Mouse (Mus musculus) forebrain, embryonic 12.5 days (tissue): ENCODE measurements around the gene Ssc4d. TPM values are rescaled to one million over a fixed set of nuclear protein-coding genes. Genes with fewer than 3 reads are reported as not detected.
A peak's percentile ranks its signal among the peaks of the same experiment; 100 is the strongest.

Source experiments
- ATAC-seq: fragments of 200-750 bp; cut with Nextera tagmentation; 2 replicates; pipeline ENCODE4 v1.8.0; 2017; ENCODE audit warnings: moderate TSS enrichment; ENCODE audit not compliant: low FRiP score
- H3K27ac ChIP-seq: fragments of 300-500 bp; sonication (generic); 2 replicates; pipeline ENCODE4 v1.5.1; 2016; ENCODE audit warnings: mild to moderate bottlenecking
- H3K27me3 ChIP-seq: fragments of 300-500 bp; sonication (generic); 2 replicates; pipeline ENCODE4 v1.6.1; 2016; ENCODE audit warnings: mild to moderate bottlenecking
- H3K36me3 ChIP-seq: fragments of 300-500 bp; sonication (generic); replicated peaks from 2 replicates; pipeline ENCODE4 v1.6.1; 2016; ENCODE audit warnings: mild to moderate bottlenecking
- H3K4me1 ChIP-seq: fragments of 300-500 bp; sonication (generic); 2 replicates; pipeline ENCODE4 v1.6.1; 2016
- H3K4me2 ChIP-seq: fragments of 300-500 bp; sonication (generic); 2 replicates; pipeline ENCODE4 v1.6.1; 2016; ENCODE audit warnings: mild to moderate bottlenecking, moderate library complexity
- H3K4me3 ChIP-seq: fragments of 300-500 bp; sonication (generic); replicated peaks from 2 replicates; pipeline ENCODE4 v1.5.1; 2016; ENCODE audit warnings: mild to moderate bottlenecking
- H3K9ac ChIP-seq: fragments of 300-500 bp; sonication (generic); 2 replicates; pipeline ENCODE4 v1.6.1; 2016; ENCODE audit warnings: mild to moderate bottlenecking
- H3K9me3 ChIP-seq: fragments of 300-500 bp; sonication (generic); 2 replicates; pipeline ENCODE4 v1.6.1; 2016
- WGBS: fragments of 180-500 bp; shearing (Covaris S2); methylation state at CpG from one replicate; pipeline ENCODE4 v1.1.7; 2016; 5-methylcytosine and 5-hydroxymethylcytosine counted together
- polyA plus RNA-seq: library from polyadenylated mRNA; unstranded; fragments of >200 nt; fragmentation: Nextera tagmentation; extraction: Ambion mirVana; gene quantifications from 2 replicates; pipeline ENCODE4 v1.2.1, GENCODE M21; 2016

Gene Ssc4d
- polyA plus RNA-seq, 1 experiment from 2014 or later = 1.1 TPM

- Histone ChIP-seq H3K27ac (peak overlapping the region; percentile 98), H3K4me2 (peak overlapping the region; percentile 65), H3K4me1 (peaks cover 38% of the 10 kb centered on the region), H3K4me3 (peak overlapping the region; percentile 92), H3K9ac (peak overlapping the region; percentile 97), H3K27me3 (no peaks in the 10 kb centered on the region), H3K36me3 (peaks cover 34% of the 10 kb centered on the region), H3K9me3 (no peaks in the 10 kb centered on the region)
- WGBS = 0% methylated on average over 31 of the region's 35 CpGs
- ATAC-seq = peak; percentile 76
Measured at GRCm38 (mm10) chr5:135933900-135934441, 40.4 kb downstream of the Ssc4d start.

DNA sequence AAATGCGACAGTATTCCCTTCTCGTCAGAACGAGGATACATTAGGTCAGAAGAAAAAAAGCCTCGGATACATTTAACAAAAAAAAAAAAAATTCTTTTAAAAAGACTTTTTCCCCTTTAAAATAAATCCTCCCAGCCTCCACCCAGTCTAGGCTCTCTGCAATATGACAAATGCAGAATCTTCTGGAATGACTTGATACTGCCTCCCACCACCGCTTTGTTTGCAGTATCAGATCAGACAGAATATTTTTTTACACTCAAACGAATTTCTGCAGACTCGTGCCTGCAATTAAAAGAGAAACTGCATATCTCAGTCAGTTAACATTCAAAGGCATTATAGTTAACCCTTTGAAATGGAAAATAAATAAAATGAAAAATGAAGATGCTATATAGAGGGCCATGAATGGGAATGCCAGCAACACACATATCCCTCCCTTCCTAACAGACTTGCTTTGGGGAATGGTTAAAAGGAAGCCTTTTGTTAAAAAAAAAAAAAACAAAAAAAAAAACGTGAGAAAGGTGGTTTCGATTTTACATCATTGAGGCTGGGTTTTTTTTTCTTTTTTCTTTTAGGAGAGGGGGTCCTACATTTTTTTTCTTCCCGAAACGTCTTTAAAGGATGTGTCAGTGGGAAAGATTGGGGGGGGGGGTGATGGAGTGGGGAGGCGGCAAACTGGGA lies 41.0 kb downstream of the Ssc4d start:
- Histone ChIP-seq H3K9ac (peak overlapping the region; percentile 97), H3K36me3 (peaks cover 39% of the 10 kb centered on the region), H3K27ac (peak overlapping the region; percentile 98), H3K9me3 (no peaks in the 10 kb centered on the region), H3K4me3 (peak overlapping the region; percentile 92), H3K4me2 (peak overlapping the region; percentile 65), H3K4me1 (peaks cover 38% of the 10 kb centered on the region), H3K27me3 (no peaks in the 10 kb centered on the region)
- no peak for ATAC-seq
- 14% methylated on average over 12 of the region's 12 CpGs for WGBS

- peaks cover 47% of the 10 kb centered on the region for H3K36me3 ChIP-seq
- no peaks in the 10 kb centered on the region for H3K27me3 ChIP-seq
- ATAC-seq = no peak
- WGBS = 82% methylated on average over 2 of the region's 2 CpGs
- H3K9me3 ChIP-seq = no peaks in the 10 kb centered on the region
- peak overlapping the region; percentile 65 for H3K4me2 ChIP-seq
- H3K9ac ChIP-seq = no peak overlapping the region
- no peak overlapping the region for H3K27ac ChIP-seq
- H3K4me1 ChIP-seq = peaks cover 38% of the 10 kb centered on the region
- H3K4me3 ChIP-seq = peak overlapping the region; percentile 92
Measured at GRCm38 (mm10) chr5:135932359-135932758, 42.0 kb downstream of the Ssc4d start.

DNA sequence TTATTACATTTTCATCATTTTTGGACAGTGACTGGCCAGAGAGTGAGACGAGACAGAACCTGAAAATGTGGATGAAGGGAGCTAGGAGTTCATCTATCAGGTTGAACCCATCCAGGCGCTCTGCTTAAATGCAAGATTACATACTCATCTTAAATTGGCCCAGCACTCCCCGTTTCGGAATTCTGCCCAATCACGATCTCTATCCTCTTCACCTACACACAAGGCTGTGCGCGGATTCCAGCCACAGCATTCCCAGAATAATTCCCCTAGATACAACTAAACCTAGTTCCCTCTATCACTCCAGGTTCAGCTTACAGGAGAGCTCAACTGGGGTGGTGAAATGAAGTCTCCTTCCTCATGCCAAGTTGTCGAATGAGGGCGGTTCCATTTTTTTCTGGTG lies 42.8 kb downstream of the Ssc4d start:
- H3K27ac ChIP-seq = no peak overlapping the region

DNA sequence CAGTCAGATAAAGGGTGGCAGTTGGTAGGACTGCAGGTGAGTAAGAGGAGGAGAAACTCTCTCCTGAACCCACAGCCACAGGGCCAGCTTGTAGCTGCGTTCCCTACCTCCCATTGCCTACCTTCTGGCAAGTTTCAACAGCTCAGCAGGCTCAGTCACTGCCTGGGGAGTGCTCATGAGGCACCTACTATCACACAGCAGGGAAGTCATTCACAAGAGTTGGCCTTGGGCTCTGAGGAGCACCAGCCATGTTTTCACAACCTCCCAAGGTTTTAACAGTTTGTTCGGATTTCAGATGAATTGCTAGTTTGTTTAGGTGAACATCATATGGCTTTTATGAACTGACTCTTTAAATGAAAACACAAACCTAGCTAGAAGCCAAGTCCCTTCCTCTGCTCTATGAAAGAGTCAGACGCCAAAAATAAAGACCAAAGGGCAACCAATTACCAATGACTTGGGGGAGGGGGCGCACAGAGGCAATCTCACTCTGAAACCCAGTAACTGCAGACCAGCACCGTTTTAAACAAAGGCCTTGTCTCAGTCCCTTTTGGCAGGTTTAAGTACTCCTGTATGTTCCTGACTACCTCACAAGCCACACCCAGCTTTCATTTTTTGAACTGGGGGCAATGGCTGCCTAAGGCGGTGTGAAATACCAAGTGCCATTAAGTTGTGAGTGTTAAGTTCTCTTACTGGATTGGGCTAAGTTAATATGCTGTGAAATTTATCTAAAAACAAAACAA lies 44.5 kb downstream of the Ssc4d start:
- Histone ChIP-seq H3K27ac (no peak overlapping the region), H3K27me3 (no peaks in the 10 kb centered on the region), H3K36me3 (peaks cover 70% of the 10 kb centered on the region), H3K4me1 (peaks cover 41% of the 10 kb centered on the region), H3K4me3 (no peak overlapping the region), H3K9ac (no peak overlapping the region), H3K4me2 (no peak overlapping the region), H3K9me3 (no peaks in the 10 kb centered on the region)
- no peak for ATAC-seq
- 77% methylated on average over 6 of the region's 6 CpGs for WGBS

More for the DNA sequence above, 42.8 kb downstream of the Ssc4d start:
- H3K9me3 ChIP-seq = no peaks in the 10 kb centered on the region
- H3K4me2 ChIP-seq = peak overlapping the region; percentile 65
- H3K4me3 ChIP-seq = no peak overlapping the region
- no peak overlapping the region for H3K9ac ChIP-seq
- peaks cover 56% of the 10 kb centered on the region for H3K36me3 ChIP-seq
- peaks cover 38% of the 10 kb centered on the region for H3K4me1 ChIP-seq
- ATAC-seq = no peak
- WGBS = 94% methylated on average over 9 of the region's 9 CpGs
- no peaks in the 10 kb centered on the region for H3K27me3 ChIP-seq

DNA sequence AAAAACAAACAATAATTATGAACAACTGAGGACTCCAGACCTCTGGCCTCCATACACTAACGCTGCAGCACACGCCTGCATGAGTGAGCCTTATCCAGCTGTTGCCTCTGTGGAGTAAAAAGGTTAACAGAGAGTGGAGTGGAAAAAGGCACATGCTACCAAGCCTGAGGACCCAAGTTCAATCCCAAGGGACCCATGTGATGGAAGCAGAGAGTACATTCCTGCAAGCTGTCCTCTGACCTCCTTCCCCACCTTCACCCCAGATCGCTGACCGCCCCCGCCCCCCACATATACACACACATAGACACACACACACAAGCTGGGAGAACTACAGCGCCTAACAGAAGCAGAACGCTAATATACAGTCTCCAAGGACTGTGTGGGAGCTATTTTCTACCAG lies 50.4 kb downstream of the Ssc4d start:
- Histone ChIP-seq H3K4me1 (0 out of 2 replicates have a peak, but pooled peaks cover 11% of the 10 kb centered on the region), H3K4me3 (no peak overlapping the region), H3K4me2 (no peak overlapping the region), H3K27me3 (no peaks in the 10 kb centered on the region), H3K27ac (no peak overlapping the region), H3K9ac (no peak overlapping the region), H3K36me3 (peaks cover 93% of the 10 kb centered on the region), H3K9me3 (no peaks in the 10 kb centered on the region)
- no peak for ATAC-seq
- WGBS = 96% methylated on average over 7 of the region's 7 CpGs

GRCm38 (mm10) chr5:135919902-135920301 lies 54.4 kb downstream of the Ssc4d start:
- no peak for ATAC-seq
- WGBS = 92% methylated on average over 3 of the region's 3 CpGs
- H3K27me3 ChIP-seq = no peaks in the 10 kb centered on the region
- H3K36me3 ChIP-seq = peaks cover 94% of the 10 kb centered on the region
- no peak overlapping the region for H3K4me2 ChIP-seq
- H3K27ac ChIP-seq = no peak overlapping the region
- no peaks in the 10 kb centered on the region for H3K9me3 ChIP-seq
- no peak overlapping the region for H3K9ac ChIP-seq
- H3K4me3 ChIP-seq = no peak overlapping the region
- H3K4me1 ChIP-seq = 0 out of 2 replicates have a peak, but pooled peaks cover 1% of the 10 kb centered on the region

DNA sequence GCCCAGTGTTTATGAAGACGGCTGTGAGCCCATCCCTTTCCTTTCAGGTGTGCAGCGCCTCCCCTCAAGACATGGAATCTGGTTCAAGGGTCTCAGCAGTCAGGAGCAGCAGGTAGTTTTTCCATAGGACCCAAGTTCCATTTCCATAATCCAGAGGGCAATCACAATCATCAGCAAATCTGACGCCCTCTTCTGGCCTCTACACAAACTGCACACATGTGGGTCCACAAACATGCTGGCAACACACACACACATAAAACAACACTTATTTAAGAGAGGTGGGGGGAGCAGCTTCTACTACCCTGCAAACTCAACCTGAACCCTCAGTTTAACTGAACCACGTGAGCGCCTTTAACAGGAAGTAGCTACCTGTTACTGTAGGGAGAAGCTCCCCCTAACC lies 55.7 kb downstream of the Ssc4d start:
- WGBS = 94% methylated on average over 5 of the region's 5 CpGs
- Histone ChIP-seq H3K27ac (no peak overlapping the region), H3K27me3 (no peaks in the 10 kb centered on the region), H3K9me3 (no peaks in the 10 kb centered on the region), H3K4me2 (no peak overlapping the region), H3K9ac (no peak overlapping the region), H3K4me3 (no peak overlapping the region), H3K36me3 (peaks cover 91% of the 10 kb centered on the region), H3K4me1 (no peaks in the 10 kb centered on the region)
- ATAC-seq = no peak

DNA sequence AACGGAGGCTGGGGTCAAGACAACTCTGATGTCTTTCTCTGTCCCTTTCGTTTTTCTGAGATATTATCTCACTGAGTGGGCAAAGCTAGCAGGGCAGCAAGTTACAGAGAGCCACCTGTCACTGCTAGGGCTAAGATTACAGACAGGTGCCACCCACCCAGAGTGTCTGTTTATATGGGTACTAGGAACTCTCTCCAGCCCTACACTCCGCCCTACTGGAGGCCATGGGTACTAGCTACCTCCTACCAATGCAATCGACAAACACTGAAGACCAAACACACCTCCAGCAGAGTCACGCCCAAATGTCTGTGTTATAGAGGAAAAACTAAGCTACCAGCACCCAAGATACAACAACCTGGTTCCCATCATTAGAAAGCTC lies 56.3 kb downstream of the Ssc4d start:
- ATAC-seq = no peak
- no peak overlapping the region for H3K4me2 ChIP-seq
- no peaks in the 10 kb centered on the region for H3K27me3 ChIP-seq
- H3K9me3 ChIP-seq = no peaks in the 10 kb centered on the region
- WGBS = 95% methylated on average over 5 of the region's 5 CpGs
- no peaks in the 10 kb centered on the region for H3K4me1 ChIP-seq
- H3K36me3 ChIP-seq = peaks cover 90% of the 10 kb centered on the region
- no peak overlapping the region for H3K4me3 ChIP-seq
- no peak overlapping the region for H3K9ac ChIP-seq
- no peak overlapping the region for H3K27ac ChIP-seq

GRCm38 (mm10) chr5:135917327-135918058 lies 56.8 kb downstream of the Ssc4d start:
- 92% methylated on average over 8 of the region's 8 CpGs for WGBS
- H3K4me3 ChIP-seq = no peak overlapping the region

GRCm38 (mm10) chr5:135916601-135917000 lies 57.7 kb downstream of the Ssc4d start:
- Histone ChIP-seq H3K27ac (no peak overlapping the region), H3K9me3 (no peaks in the 10 kb centered on the region), H3K36me3 (peaks cover 83% of the 10 kb centered on the region), H3K4me3 (no peak overlapping the region), H3K4me2 (no peak overlapping the region), H3K4me1 (no peaks in the 10 kb centered on the region), H3K27me3 (no peaks in the 10 kb centered on the region), H3K9ac (no peak overlapping the region)
- 94% methylated on average over 3 of the region's 3 CpGs for WGBS
- no peak for ATAC-seq

More at GRCm38 (mm10) chr5:135917327-135918058, 56.8 kb downstream of the Ssc4d start:
- Histone ChIP-seq H3K4me1 (no peaks in the 10 kb centered on the region), H3K36me3 (peaks cover 85% of the 10 kb centered on the region), H3K9me3 (no peaks in the 10 kb centered on the region), H3K27ac (no peak overlapping the region), H3K27me3 (no peaks in the 10 kb centered on the region), H3K9ac (no peak overlapping the region), H3K4me2 (no peak overlapping the region)
- ATAC-seq = no peak

- WGBS = 91% methylated on average over 6 of the region's 6 CpGs
- no peaks in the 10 kb centered on the region for H3K27me3 ChIP-seq
- no peak overlapping the region for H3K9ac ChIP-seq
- H3K4me3 ChIP-seq = no peak overlapping the region
- H3K4me2 ChIP-seq = no peak overlapping the region
- no peaks in the 10 kb centered on the region for H3K9me3 ChIP-seq
- ATAC-seq = no peak
- H3K27ac ChIP-seq = no peak overlapping the region
- no peaks in the 10 kb centered on the region for H3K4me1 ChIP-seq
- peaks cover 83% of the 10 kb centered on the region for H3K36me3 ChIP-seq
Measured at GRCm38 (mm10) chr5:135916051-135916565, 58.2 kb downstream of the Ssc4d start.
